Mouse (Mus musculus) hindbrain, embryonic 13.5 days (tissue): ENCODE measurements around the gene Cep128. TPM values are rescaled to one million over a fixed set of nuclear protein-coding genes. Genes with fewer than 3 reads are reported as not detected.

Source experiments
- ATAC-seq: fragments of 200-750 bp; cut with Nextera tagmentation; 2 replicates; pipeline ENCODE4 v1.8.0; 2017; ENCODE audit warnings: moderate TSS enrichment; ENCODE audit not compliant: low FRiP score
- H3K27ac ChIP-seq: fragments of 300-500 bp; sonication (generic); 2 replicates; pipeline ENCODE4 v1.5.1; 2015; ENCODE audit warnings: inconsistent platforms, mild to moderate bottlenecking, moderate library complexity
- H3K27me3 ChIP-seq: fragments of 300-500 bp; sonication (generic); 2 replicates; pipeline ENCODE4 v1.6.1; 2015; ENCODE audit warnings: mild to moderate bottlenecking, inconsistent platforms
- H3K36me3 ChIP-seq: fragments of 300-500 bp; sonication (generic); 2 replicates; pipeline ENCODE4 v1.6.1; 2015; ENCODE audit warnings: mild to moderate bottlenecking, inconsistent platforms
- H3K4me1 ChIP-seq: fragments of 300-500 bp; sonication (generic); replicated peaks from 2 replicates; pipeline ENCODE4 v1.6.1; 2015; ENCODE audit warnings: inconsistent platforms
- H3K4me2 ChIP-seq: fragments of 300-500 bp; sonication (generic); 2 replicates; pipeline ENCODE4 v1.6.1; 2015; ENCODE audit warnings: inconsistent platforms, mild to moderate bottlenecking, moderate library complexity
- H3K4me3 ChIP-seq: fragments of 300-500 bp; sonication (generic); 2 replicates; pipeline ENCODE4 v1.5.1; 2015; ENCODE audit warnings: mild to moderate bottlenecking, inconsistent platforms
- H3K9ac ChIP-seq: fragments of 300-500 bp; sonication (generic); 2 replicates; pipeline ENCODE4 v1.6.1; 2015; ENCODE audit warnings: mild to moderate bottlenecking, inconsistent platforms
- H3K9me3 ChIP-seq: fragments of 300-500 bp; sonication (generic); 2 replicates; pipeline ENCODE4 v1.6.1; 2016; ENCODE audit warnings: inconsistent platforms
- WGBS: fragments of 180-500 bp; shearing (Covaris S2); methylation state at CpG from one replicate; pipeline ENCODE4 v1.1.7; 2015; 5-methylcytosine and 5-hydroxymethylcytosine counted together
- polyA plus RNA-seq: library from polyadenylated mRNA; unstranded; fragments of >200 nt; fragmentation: Nextera tagmentation; extraction: Ambion mirVana; gene quantifications from 2 replicates; pipeline ENCODE4 v1.2.1, GENCODE M21; 2015

The Cep128 gene
- 4.1 and 4.6 TPM in 2 replicates for polyA plus RNA-seq

- no peaks in the 10 kb centered on the region for H3K9me3 ChIP-seq
- H3K4me2 ChIP-seq: peak within 1 kb of the TSS; percentile 93
- H3K4me1 ChIP-seq: peaks cover 5% of the 10 kb centered on the region
- 2% methylated on average over 27 of the region's 27 CpGs for WGBS
- no peak within 1 kb of the TSS for H3K27ac ChIP-seq
- peak; percentile 100 for ATAC-seq
- H3K9ac ChIP-seq: peak within 1 kb of the TSS; percentile 71
- H3K27me3 ChIP-seq: no peaks in the 10 kb centered on the region
- no peaks in the 10 kb centered on the region for H3K36me3 ChIP-seq
- peak within 1 kb of the TSS; percentile 66 for H3K4me3 ChIP-seq
These were observed at the start of gene Cep128, which contains the start of gene Tshr for GRCm38 (mm10) chr12:91384281-91385017. Gene Cep128, minus strand, starts transcription at chr12:91384409. Gene Tshr, plus strand, starts transcription at chr12:91384563.

- Histone ChIP-seq H3K4me1 (0 out of 2 replicates have a peak, but pooled peaks cover 4% of the 10 kb centered on the region), H3K4me2 (no peak overlapping the region), H3K27ac (no peak overlapping the region), H3K9me3 (no peaks in the 10 kb centered on the region), H3K36me3 (no peaks in the 10 kb centered on the region), H3K4me3 (no peak overlapping the region), H3K27me3 (0 out of 2 replicates have a peak, but pooled peaks cover 2% of the 10 kb centered on the region), H3K9ac (no peak overlapping the region)
- 49% methylated on average over 2 of the region's 2 CpGs for WGBS
- no peak for ATAC-seq
These were observed 42.9 kb upstream of the Cep128 start for GRCm38 (mm10) chr12:91427129-91427528.

- Histone ChIP-seq H3K4me2 (no peak overlapping the region), H3K36me3 (no peaks in the 10 kb centered on the region), H3K9me3 (no peaks in the 10 kb centered on the region), H3K27ac (no peak overlapping the region), H3K4me1 (0 out of 2 replicates have a peak, but pooled peaks cover 4% of the 10 kb centered on the region), H3K4me3 (no peak overlapping the region), H3K27me3 (0 out of 2 replicates have a peak, but pooled peaks cover 2% of the 10 kb centered on the region), H3K9ac (no peak overlapping the region)
- 20% methylated on average over 4 of the region's 4 CpGs for WGBS
- no peak for ATAC-seq
These were observed 42.3 kb upstream of the Cep128 start for GRCm38 (mm10) chr12:91426499-91426898.

GRCm38 (mm10) chr12:91423125-91423820 lies 39.1 kb upstream of the Cep128 start:
- no peak for ATAC-seq

GRCm38 (mm10) chr12:91421272-91421671 lies 37.1 kb upstream of the Cep128 start:
- Histone ChIP-seq H3K36me3 (no peaks in the 10 kb centered on the region), H3K4me1 (0 out of 2 replicates have a peak, but pooled peaks cover 4% of the 10 kb centered on the region), H3K9me3 (no peaks in the 10 kb centered on the region), H3K9ac (no peak overlapping the region), H3K27me3 (peaks cover 20% of the 10 kb centered on the region), H3K27ac (no peak overlapping the region), H3K4me2 (no peak overlapping the region), H3K4me3 (no peak overlapping the region)
- no peak for ATAC-seq
- WGBS: 70% methylated on average over 9 of the region's 9 CpGs

More at GRCm38 (mm10) chr12:91423125-91423820, 39.1 kb upstream of the Cep128 start:
- Histone ChIP-seq H3K36me3 (no peaks in the 10 kb centered on the region), H3K4me1 (0 out of 2 replicates have a peak, but pooled peaks cover 4% of the 10 kb centered on the region), H3K4me2 (no peak overlapping the region), H3K27ac (no peak overlapping the region), H3K9me3 (no peaks in the 10 kb centered on the region), H3K27me3 (0 out of 2 replicates have a peak, but pooled peaks cover 6% of the 10 kb centered on the region), H3K9ac (no peak overlapping the region), H3K4me3 (no peak overlapping the region)
- 74% methylated on average over 11 of the region's 11 CpGs for WGBS

- no peaks in the 10 kb centered on the region for H3K9me3 ChIP-seq
- H3K36me3 ChIP-seq: no peaks in the 10 kb centered on the region
- no peak overlapping the region for H3K9ac ChIP-seq
- no peak overlapping the region for H3K4me3 ChIP-seq
- H3K27ac ChIP-seq: no peak overlapping the region
- no peak overlapping the region for H3K4me2 ChIP-seq
- no peak for ATAC-seq
- 50% methylated on average over 7 of the region's 7 CpGs for WGBS
- peaks cover 34% of the 10 kb centered on the region for H3K27me3 ChIP-seq
- H3K4me1 ChIP-seq: peaks cover 5% of the 10 kb centered on the region; the same call in 1 of the 2 replicates
These were observed 34.6 kb upstream of the Cep128 start for GRCm38 (mm10) chr12:91418791-91419190.

GRCm38 (mm10) chr12:91416828-91417227 lies 32.6 kb upstream of the Cep128 start:
- no peaks in the 10 kb centered on the region for H3K9me3 ChIP-seq
- H3K4me3 ChIP-seq: no peak overlapping the region
- H3K27ac ChIP-seq: no peak overlapping the region
- no peaks in the 10 kb centered on the region for H3K36me3 ChIP-seq
- H3K4me1 ChIP-seq: peaks cover 20% of the 10 kb centered on the region
- no peak overlapping the region for H3K4me2 ChIP-seq
- ATAC-seq: no peak
- no peak overlapping the region for H3K9ac ChIP-seq
- peaks cover 31% of the 10 kb centered on the region for H3K27me3 ChIP-seq
- WGBS: 88% methylated on average over 7 of the region's 7 CpGs

GRCm38 (mm10) chr12:91415112-91415511 lies 30.9 kb upstream of the Cep128 start:
- WGBS: 74% methylated on average over 6 of the region's 6 CpGs
- H3K27ac ChIP-seq: no peak overlapping the region
- H3K4me2 ChIP-seq: no peak overlapping the region
- no peak overlapping the region for H3K9ac ChIP-seq
- peaks cover 21% of the 10 kb centered on the region for H3K4me1 ChIP-seq
- no peak overlapping the region for H3K4me3 ChIP-seq
- ATAC-seq: no peak
- H3K36me3 ChIP-seq: no peaks in the 10 kb centered on the region
- H3K9me3 ChIP-seq: no peaks in the 10 kb centered on the region
- peaks cover 34% of the 10 kb centered on the region for H3K27me3 ChIP-seq

GRCm38 (mm10) chr12:91412461-91413182 lies 28.4 kb upstream of the Cep128 start:
- H3K9me3 ChIP-seq: no peaks in the 10 kb centered on the region
- H3K9ac ChIP-seq: no peak overlapping the region
- H3K4me3 ChIP-seq: no peak overlapping the region
- peak; percentile 94 for ATAC-seq
- H3K4me1 ChIP-seq: peaks cover 21% of the 10 kb centered on the region
- 26% methylated on average over 7 of the region's 7 CpGs for WGBS
- H3K27ac ChIP-seq: peak overlapping the region; percentile 60
- H3K36me3 ChIP-seq: no peaks in the 10 kb centered on the region
- H3K4me2 ChIP-seq: no peak overlapping the region
- H3K27me3 ChIP-seq: peaks cover 50% of the 10 kb centered on the region

- no peaks in the 10 kb centered on the region for H3K9me3 ChIP-seq
- H3K36me3 ChIP-seq: no peaks in the 10 kb centered on the region
- H3K9ac ChIP-seq: no peak overlapping the region
- H3K4me3 ChIP-seq: no peak overlapping the region
- peaks cover 21% of the 10 kb centered on the region for H3K4me1 ChIP-seq
- no peak overlapping the region for H3K4me2 ChIP-seq
- WGBS: 95% methylated on average over 4 of the region's 4 CpGs
- ATAC-seq: no peak
- H3K27me3 ChIP-seq: peaks cover 48% of the 10 kb centered on the region
- H3K27ac ChIP-seq: no peak overlapping the region
These were observed 26.1 kb upstream of the Cep128 start for GRCm38 (mm10) chr12:91410306-91410705.

GRCm38 (mm10) chr12:91401049-91401352 lies 16.8 kb upstream of the Cep128 start:
- Histone ChIP-seq H3K9ac (peak overlapping the region; percentile 63), H3K4me2 (peak overlapping the region; percentile 68)

More at GRCm38 (mm10) chr12:91401049-91401352, 16.8 kb upstream of the Cep128 start:
- no peak for ATAC-seq
- H3K9me3 ChIP-seq: no peaks in the 10 kb centered on the region
- peaks cover 47% of the 10 kb centered on the region for H3K27me3 ChIP-seq
- WGBS: 6% methylated on average over 12 of the region's 12 CpGs
- peaks cover 8% of the 10 kb centered on the region for H3K4me1 ChIP-seq
- H3K4me3 ChIP-seq: peak overlapping the region; percentile 43
- H3K36me3 ChIP-seq: no peaks in the 10 kb centered on the region
- no peak overlapping the region for H3K27ac ChIP-seq
